Mouse (Mus musculus): Measurements from ENCODE around the gene Gnptab. TPM values are rescaled to one million over a fixed set of nuclear protein-coding genes. Genes with fewer than 3 reads are reported as not detected.

The Gnptab gene
- polyA plus RNA-seq, 1 experiment from 2014 or later: 7.5 TPM

DNA sequence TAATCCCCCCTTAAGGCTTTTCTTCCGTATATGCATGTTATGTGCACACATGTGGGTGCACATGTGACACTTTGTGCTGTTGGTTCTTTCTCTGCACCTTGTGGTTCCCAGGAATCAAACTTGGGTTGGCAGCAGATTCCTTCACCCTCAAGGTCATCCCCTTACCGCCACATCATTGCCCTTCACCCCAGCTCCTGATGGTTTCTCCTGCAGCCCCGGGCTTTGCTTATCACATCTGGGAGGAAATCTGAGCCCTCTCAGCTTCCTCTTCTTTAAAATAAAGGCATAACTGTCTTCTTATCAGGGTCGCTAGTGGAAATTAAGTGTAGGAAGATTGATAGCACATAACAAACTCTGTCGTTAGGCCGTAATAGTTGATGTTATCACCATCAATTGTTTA, 3.1 kb downstream of the Gnptab start:
- ATAC-seq (ENCODE audit: insufficient number of reproducible peaks, low FRiP score, low TSS enrichment, low read depth): no peak
- Histone ChIP-seq H3K4me2 (ENCODE audit: low read depth, severe bottlenecking) (no peak overlapping the region), H3K9ac (ENCODE audit: low read length) (no peak overlapping the region), H3K4me3 (ENCODE audit: low read depth, low read length) (no peak overlapping the region), H3K27ac (replicated peaks; ENCODE audit: low read depth, low read length) (no peak overlapping the region), H3K9me3 (ENCODE audit: control insufficient read depth, low read length) (no peaks in the 10 kb centered on the region), H3K27me3 (ENCODE audit: control insufficient read depth, insufficient read depth, low read length) (no peaks in the 10 kb centered on the region), H3K36me3 (ENCODE audit: control insufficient read depth, insufficient read depth, low read length) (no peaks in the 10 kb centered on the region), H3K4me1 (ENCODE audit: control insufficient read depth, insufficient read depth, low read length) (peaks cover 6% of the 10 kb centered on the region)
- WGBS: 41% methylated on average over 6 of the region's 6 CpGs
- DNase-seq (ENCODE audit: low spot score): no peak

DNA sequence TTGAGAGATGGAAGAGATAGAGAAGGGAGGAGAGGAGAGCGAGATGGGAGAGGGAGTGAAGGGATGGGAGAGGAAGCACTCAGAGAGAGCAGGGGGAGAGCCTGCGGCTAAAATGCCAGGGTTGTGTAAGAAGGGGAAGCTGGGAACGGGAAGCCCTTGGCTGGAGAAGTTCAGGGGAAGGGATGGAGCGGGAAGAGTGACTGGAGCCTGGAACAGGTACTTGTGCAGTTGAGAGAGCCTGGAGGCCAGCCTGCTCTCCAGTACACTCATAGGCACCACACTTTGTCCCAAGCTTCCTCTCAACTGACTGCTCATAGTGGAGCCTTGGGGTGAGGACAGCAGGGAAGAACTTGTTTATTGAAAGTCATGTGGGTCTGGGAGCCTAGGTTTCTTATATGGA, 4.5 kb downstream of the Gnptab start:
- no peaks in the 10 kb centered on the region for H3K27me3 ChIP-seq (ENCODE audit: control insufficient read depth, insufficient read depth, low read length)
- no peak overlapping the region for H3K4me3 ChIP-seq (ENCODE audit: low read depth, low read length)
- ATAC-seq (ENCODE audit: insufficient number of reproducible peaks, low FRiP score, low TSS enrichment, low read depth) (no peak), DNase-seq (ENCODE audit: low spot score) (no peak)
- no peaks in the 10 kb centered on the region for H3K36me3 ChIP-seq (ENCODE audit: control insufficient read depth, insufficient read depth, low read length)
- H3K27ac ChIP-seq (replicated peaks; ENCODE audit: low read depth, low read length): no peak overlapping the region
- no peaks in the 10 kb centered on the region for H3K9me3 ChIP-seq (ENCODE audit: control insufficient read depth, low read length)
- 67% methylated on average over 4 of the region's 4 CpGs for WGBS
- no peak overlapping the region for H3K9ac ChIP-seq (ENCODE audit: low read length)
- H3K4me2 ChIP-seq (ENCODE audit: low read depth, severe bottlenecking): no peak overlapping the region
- peaks cover 6% of the 10 kb centered on the region for H3K4me1 ChIP-seq (ENCODE audit: control insufficient read depth, insufficient read depth, low read length)

DNA sequence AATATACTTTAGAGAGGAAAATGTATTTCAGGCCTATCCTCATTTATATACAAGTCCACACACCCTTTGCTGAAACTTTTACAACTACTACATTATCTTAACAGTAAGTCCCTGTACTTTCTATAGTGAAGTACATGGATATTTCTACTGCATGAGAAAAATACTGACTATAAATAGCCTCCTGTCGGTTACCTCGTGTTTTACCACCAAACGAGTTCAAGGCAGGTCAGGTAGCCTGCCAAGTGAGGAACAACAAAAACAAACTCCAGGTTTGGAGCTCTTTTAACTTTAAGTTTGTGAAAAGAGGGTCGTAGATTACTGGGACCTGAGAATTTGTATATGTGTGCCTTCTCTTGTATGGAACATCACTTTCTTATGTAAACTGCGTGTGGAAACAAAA, 5.1 kb downstream of the Gnptab start:
- Histone ChIP-seq H3K4me1 (ENCODE audit: control insufficient read depth, insufficient read depth, low read length) (peaks cover 6% of the 10 kb centered on the region), H3K4me3 (ENCODE audit: low read depth, low read length) (no peak overlapping the region), H3K27ac (replicated peaks; ENCODE audit: low read depth, low read length) (no peak overlapping the region), H3K4me2 (ENCODE audit: low read depth, severe bottlenecking) (no peak overlapping the region), H3K36me3 (ENCODE audit: control insufficient read depth, insufficient read depth, low read length) (no peaks in the 10 kb centered on the region), H3K9me3 (ENCODE audit: control insufficient read depth, low read length) (no peaks in the 10 kb centered on the region), H3K27me3 (ENCODE audit: control insufficient read depth, insufficient read depth, low read length) (no peaks in the 10 kb centered on the region), H3K9ac (ENCODE audit: low read length) (no peak overlapping the region)
- DNase-seq (ENCODE audit: low spot score) (no peak), ATAC-seq (ENCODE audit: insufficient number of reproducible peaks, low FRiP score, low TSS enrichment, low read depth) (no peak)
- 61% methylated on average over 5 of the region's 5 CpGs for WGBS

DNA sequence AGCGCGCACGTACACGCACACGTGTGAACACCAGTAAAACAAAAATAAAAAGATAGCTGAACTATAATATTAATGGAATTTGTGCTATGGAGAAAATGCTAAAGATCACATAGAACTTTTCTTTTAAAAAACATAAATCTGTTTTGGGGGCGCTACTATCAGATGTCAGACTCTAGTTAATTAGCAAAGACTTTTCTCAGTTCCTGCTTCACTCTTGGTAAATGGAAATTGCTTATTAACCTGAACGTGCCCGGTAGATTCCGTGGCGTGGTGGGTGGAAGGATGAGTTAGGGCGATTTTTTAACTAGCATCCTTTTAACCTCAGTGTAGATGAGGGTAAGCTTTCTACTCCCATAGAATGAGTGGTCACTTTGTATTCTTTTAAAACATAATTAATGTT, 6.4 kb downstream of the Gnptab start:
- ATAC-seq (ENCODE audit: insufficient number of reproducible peaks, low FRiP score, low TSS enrichment, low read depth) (no peak), DNase-seq (ENCODE audit: low spot score) (no peak)
- Histone ChIP-seq H3K4me3 (ENCODE audit: low read depth, low read length) (no peak overlapping the region), H3K4me2 (ENCODE audit: low read depth, severe bottlenecking) (no peak overlapping the region), H3K9ac (ENCODE audit: low read length) (no peak overlapping the region), H3K27ac (replicated peaks; ENCODE audit: low read depth, low read length) (no peak overlapping the region), H3K9me3 (ENCODE audit: control insufficient read depth, low read length) (no peaks in the 10 kb centered on the region), H3K4me1 (ENCODE audit: control insufficient read depth, insufficient read depth, low read length) (peaks cover 9% of the 10 kb centered on the region; the same call in 1 of the 2 replicates), H3K27me3 (ENCODE audit: control insufficient read depth, insufficient read depth, low read length) (no peaks in the 10 kb centered on the region), H3K36me3 (ENCODE audit: control insufficient read depth, insufficient read depth, low read length) (no peaks in the 10 kb centered on the region)
- 92% methylated on average over 11 of the region's 11 CpGs for WGBS

DNA sequence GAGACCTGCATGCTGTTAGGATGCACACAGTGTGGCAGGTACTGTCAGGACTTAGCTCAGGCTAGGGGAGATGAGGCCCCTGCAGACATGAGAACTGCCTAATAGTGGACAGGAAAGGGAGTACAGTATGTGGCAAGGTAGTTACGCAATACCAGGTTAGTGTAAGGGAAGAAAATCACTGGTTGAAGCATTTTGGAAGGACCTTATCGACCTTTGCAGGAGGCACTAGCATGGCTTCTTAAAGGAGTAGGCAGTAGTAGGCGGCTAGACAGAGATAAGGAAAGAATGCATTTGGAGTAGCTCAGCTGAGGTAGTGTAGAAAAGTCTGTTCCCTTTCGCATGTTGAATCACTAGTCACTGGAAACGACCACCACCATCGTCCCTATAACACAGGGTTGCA, 6.8 kb downstream of the Gnptab start:
- H3K9me3 ChIP-seq (ENCODE audit: control insufficient read depth, low read length): no peaks in the 10 kb centered on the region
- WGBS: 72% methylated on average over 6 of the region's 6 CpGs
- H3K4me1 ChIP-seq (ENCODE audit: control insufficient read depth, insufficient read depth, low read length): peaks cover 8% of the 10 kb centered on the region; the same call in 1 of the 2 replicates
- H3K27me3 ChIP-seq (ENCODE audit: control insufficient read depth, insufficient read depth, low read length): no peaks in the 10 kb centered on the region
- H3K9ac ChIP-seq (ENCODE audit: low read length): no peak overlapping the region
- H3K4me3 ChIP-seq (ENCODE audit: low read depth, low read length): no peak overlapping the region
- H3K27ac ChIP-seq (replicated peaks; ENCODE audit: low read depth, low read length): no peak overlapping the region
- no peaks in the 10 kb centered on the region for H3K36me3 ChIP-seq (ENCODE audit: control insufficient read depth, insufficient read depth, low read length)
- no peak for DNase-seq (ENCODE audit: low spot score)
- no peak for ATAC-seq (ENCODE audit: insufficient number of reproducible peaks, low FRiP score, low TSS enrichment, low read depth)
- H3K4me2 ChIP-seq (ENCODE audit: low read depth, severe bottlenecking): no peak overlapping the region

DNA sequence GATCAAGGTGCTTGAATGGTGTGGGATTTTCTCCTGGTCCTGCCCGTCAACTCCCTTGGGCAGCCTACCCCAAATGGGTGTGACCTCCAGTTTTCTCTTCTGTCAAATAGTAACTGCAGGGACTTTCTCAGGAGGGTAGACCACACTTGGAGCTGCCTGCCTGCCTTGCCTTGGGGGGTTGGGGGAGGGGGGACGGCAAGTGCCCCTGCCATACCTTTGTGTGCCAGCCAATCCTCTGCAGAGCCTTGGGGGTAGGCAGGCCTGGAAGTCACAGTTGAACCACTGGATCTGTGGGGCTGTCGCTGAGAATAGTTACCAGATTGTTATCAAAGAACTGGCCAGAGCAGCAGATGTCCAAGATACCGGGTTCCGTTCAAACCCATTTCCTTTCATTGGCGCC, 7.3 kb downstream of the Gnptab start:
- H3K36me3 ChIP-seq (ENCODE audit: control insufficient read depth, insufficient read depth, low read length): no peaks in the 10 kb centered on the region

DNA sequence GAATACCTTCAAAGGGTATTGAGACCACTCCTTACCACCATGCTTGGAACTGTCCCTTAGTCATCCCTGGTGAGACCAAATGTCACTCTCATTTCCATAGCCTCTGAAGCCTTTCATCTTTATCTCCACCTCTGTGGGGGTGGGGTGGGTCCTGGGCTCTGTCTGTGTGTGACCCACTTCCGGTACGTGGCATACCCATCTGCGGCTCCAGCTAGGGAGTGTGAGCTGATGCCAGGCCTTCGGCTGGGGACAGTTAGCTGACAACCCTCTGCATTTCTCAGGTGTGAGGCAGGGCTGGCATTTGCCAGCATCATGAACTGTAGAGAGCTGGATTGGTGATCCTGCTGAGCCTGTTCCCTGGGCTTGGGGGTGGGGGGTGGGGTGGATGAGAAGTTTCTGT, 10.6 kb downstream of the Gnptab start:
- Histone ChIP-seq H3K4me3 (ENCODE audit: low read depth, low read length) (no peak overlapping the region), H3K4me2 (ENCODE audit: low read depth, severe bottlenecking) (no peak overlapping the region), H3K4me1 (ENCODE audit: control insufficient read depth, insufficient read depth, low read length) (0 out of 2 replicates have a peak, but pooled peaks cover 5% of the 10 kb centered on the region), H3K27ac (replicated peaks; ENCODE audit: low read depth, low read length) (no peak overlapping the region), H3K27me3 (ENCODE audit: control insufficient read depth, insufficient read depth, low read length) (no peaks in the 10 kb centered on the region), H3K9me3 (ENCODE audit: control insufficient read depth, low read length) (no peaks in the 10 kb centered on the region), H3K36me3 (ENCODE audit: control insufficient read depth, insufficient read depth, low read length) (no peaks in the 10 kb centered on the region), H3K9ac (ENCODE audit: low read length) (no peak overlapping the region)
- DNase-seq (ENCODE audit: low spot score) (no peak), ATAC-seq (ENCODE audit: insufficient number of reproducible peaks, low FRiP score, low TSS enrichment, low read depth) (no peak)
- 18% methylated on average over 4 of the region's 4 CpGs for WGBS

More for the DNA sequence above, 7.3 kb downstream of the Gnptab start:
- H3K27me3 ChIP-seq (ENCODE audit: control insufficient read depth, insufficient read depth, low read length): no peaks in the 10 kb centered on the region
- H3K4me1 ChIP-seq (ENCODE audit: control insufficient read depth, insufficient read depth, low read length): 0 out of 2 replicates have a peak, but pooled peaks cover 5% of the 10 kb centered on the region
- WGBS: 87% methylated on average over 6 of the region's 6 CpGs
- H3K27ac ChIP-seq (replicated peaks; ENCODE audit: low read depth, low read length): no peak overlapping the region
- DNase-seq (ENCODE audit: low spot score): no peak
- H3K4me3 ChIP-seq (ENCODE audit: low read depth, low read length): no peak overlapping the region
- H3K9ac ChIP-seq (ENCODE audit: low read length): no peak overlapping the region
- ATAC-seq (ENCODE audit: insufficient number of reproducible peaks, low FRiP score, low TSS enrichment, low read depth): no peak
- no peak overlapping the region for H3K4me2 ChIP-seq (ENCODE audit: low read depth, severe bottlenecking)
- no peaks in the 10 kb centered on the region for H3K9me3 ChIP-seq (ENCODE audit: control insufficient read depth, low read length)

DNA sequence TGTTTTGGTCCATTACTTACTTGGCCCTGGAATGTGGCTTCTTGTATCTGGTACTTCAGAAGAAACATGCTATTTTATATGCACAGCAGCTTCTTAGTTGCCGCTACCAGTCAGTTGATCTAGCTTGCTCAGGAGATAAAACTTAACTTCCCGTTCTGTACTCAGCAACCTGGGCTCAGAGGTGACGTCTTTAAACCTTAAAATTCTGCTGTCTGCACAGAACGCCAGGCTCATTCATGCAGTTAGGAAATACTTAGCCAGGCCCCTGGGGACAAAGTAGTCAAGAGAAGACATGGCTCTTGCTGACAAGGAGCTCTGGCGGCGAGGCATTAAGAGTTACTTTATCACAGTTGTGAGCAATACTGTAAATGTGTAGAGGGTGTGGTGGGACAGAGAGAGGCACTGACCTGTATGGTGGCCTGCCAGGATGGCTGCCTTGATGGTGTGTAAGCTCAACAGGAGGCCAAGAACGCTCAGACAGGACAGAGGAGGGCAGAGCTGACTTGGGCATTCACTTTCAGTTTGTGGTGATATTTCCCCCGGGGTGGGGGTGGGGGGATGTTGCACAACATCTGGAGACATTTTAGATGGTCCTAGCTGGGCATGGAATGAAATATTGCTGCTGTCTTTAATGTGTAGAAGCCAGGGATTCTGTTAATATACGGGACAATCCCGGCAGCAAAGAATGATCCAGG, 11.3 kb downstream of the Gnptab start:
- Histone ChIP-seq H3K27ac (replicated peaks; ENCODE audit: low read depth, low read length) (no peak overlapping the region), H3K27me3 (ENCODE audit: control insufficient read depth, insufficient read depth, low read length) (no peaks in the 10 kb centered on the region), H3K9ac (ENCODE audit: low read length) (no peak overlapping the region), H3K4me2 (ENCODE audit: low read depth, severe bottlenecking) (no peak overlapping the region), H3K4me3 (ENCODE audit: low read depth, low read length) (no peak overlapping the region), H3K4me1 (ENCODE audit: control insufficient read depth, insufficient read depth, low read length) (0 out of 2 replicates have a peak, but pooled peaks cover 5% of the 10 kb centered on the region), H3K9me3 (ENCODE audit: control insufficient read depth, low read length) (no peaks in the 10 kb centered on the region), H3K36me3 (ENCODE audit: control insufficient read depth, insufficient read depth, low read length) (no peaks in the 10 kb centered on the region)
- 46% methylated on average over 10 of the region's 10 CpGs for WGBS
- no peak for DNase-seq (ENCODE audit: low spot score)
- ATAC-seq (ENCODE audit: insufficient number of reproducible peaks, low FRiP score, low TSS enrichment, low read depth): no peak

DNA sequence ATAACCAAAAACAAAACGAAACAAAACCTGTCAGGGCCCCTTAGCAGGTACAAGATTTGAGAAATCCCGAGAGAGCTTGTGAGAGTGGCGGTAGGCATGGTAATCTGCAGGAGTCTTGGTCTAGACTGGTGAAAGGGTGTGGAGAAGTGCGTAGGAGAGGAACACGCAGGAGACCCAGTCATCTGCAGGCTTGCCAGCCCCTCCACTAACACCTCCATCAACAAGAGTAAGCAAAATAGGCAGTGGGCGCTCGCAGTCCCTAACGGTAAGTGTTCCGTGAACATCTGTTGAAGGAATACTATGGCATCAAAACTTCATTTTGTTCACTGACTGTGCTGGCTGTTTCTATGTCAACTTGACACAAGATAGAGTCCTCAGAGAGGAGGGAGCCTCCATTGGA, 12.6 kb downstream of the Gnptab start:
- ATAC-seq (ENCODE audit: insufficient number of reproducible peaks, low FRiP score, low TSS enrichment, low read depth): no peak
- H3K27me3 ChIP-seq (ENCODE audit: control insufficient read depth, insufficient read depth, low read length): no peaks in the 10 kb centered on the region
- H3K9me3 ChIP-seq (ENCODE audit: control insufficient read depth, low read length): no peaks in the 10 kb centered on the region
- H3K4me3 ChIP-seq (ENCODE audit: low read depth, low read length): no peak overlapping the region
- no peak for DNase-seq (ENCODE audit: low spot score)
- H3K9ac ChIP-seq (ENCODE audit: low read length): no peak overlapping the region
- no peak overlapping the region for H3K4me2 ChIP-seq (ENCODE audit: low read depth, severe bottlenecking)
- WGBS: 90% methylated on average over 9 of the region's 9 CpGs
- H3K36me3 ChIP-seq (ENCODE audit: control insufficient read depth, insufficient read depth, low read length): no peaks in the 10 kb centered on the region
- H3K27ac ChIP-seq (replicated peaks; ENCODE audit: low read depth, low read length): no peak overlapping the region
- 0 out of 2 replicates have a peak, but pooled peaks cover 5% of the 10 kb centered on the region for H3K4me1 ChIP-seq (ENCODE audit: control insufficient read depth, insufficient read depth, low read length)

All from limb, embryonic 11.5 days (tissue).